19 mouse cellular contexts compared by ENCODE assay signal in genomic region chr10:20044051-20044450, GRCm38 (mm10).
DNase-seq lines count a peak whose midpoint lies in the region; ATAC-seq and TF ChIP-seq lines count a peak whose summit lies in the region.
"Had no signal": no experiment of that assay in that cellular context is flagged by ENCODE, and none has a peak within 500 bp of the region (broad histone marks: within the 10 kb centered on the region; RNA-seq: fewer than 3 reads in every experiment).

No protein-coding gene starts in this region.

- H3K4me3 ChIP-seq in heart, embryonic 10.5 days: no peak overlapping the region
- H3K4me3 ChIP-seq in liver, adult 2 months (ENCODE audit: insufficient read depth, low read depth, low read length): no peak overlapping the region
- no peak overlapping the region for H3K4me3 ChIP-seq in liver, postnatal 0 days (ENCODE audit: low read depth, low read length)

- DNase-seq in heart, embryonic 10.5 days (ENCODE audit: low spot score): peak; percentile 52
- no peak for DNase-seq in heart, adult 18-20 months
- peak; percentile 71 for DNase-seq in liver, adult 2 months (ENCODE audit: extremely low read depth, low read depth, low spot score)
- no peak for DNase-seq in liver, postnatal 0 days
- DNase-seq: adrenal gland, adult 2 months; adrenal gland, adult 8-10 months; adrenal gland, postnatal 10 days; adrenal gland, postnatal 14 days; adrenal gland, postnatal 25 days; adrenal gland, postnatal 36 days; B cell, adult 2 months; cerebellum, adult 11 months; cerebellum, adult 11-12 months; cerebellum, adult 18-20 months had no signal

- no peak for TF ChIP-seq EP300 in liver, postnatal 0 days (IDR thresholded peaks at IDR 0.05; ENCODE audit: low read depth)

- no peak overlapping the region for H3K9ac ChIP-seq in liver, adult 2 months (ENCODE audit: low read depth, low read length)
- H3K9ac ChIP-seq in liver, postnatal 0 days (replicated peaks): no peak overlapping the region

- TF ChIP-seq POLR2A in liver, adult 2 months (IDR thresholded peaks at IDR 0.05; ENCODE audit: extremely low read depth, insufficient read depth, low read length): no peak

- H3K27ac ChIP-seq in heart, embryonic 10.5 days: no peak overlapping the region
- H3K27ac ChIP-seq in liver, adult 2 months (replicated peaks; ENCODE audit: insufficient read depth, low read depth, low read length): peak overlapping the region; percentile 57
- no peak overlapping the region for H3K27ac ChIP-seq in liver, postnatal 0 days (ENCODE audit: low read depth)

- no peak overlapping the region for H3K4me2 ChIP-seq in liver, postnatal 0 days (ENCODE audit: low read depth, low read length)

- ATAC-seq in liver, postnatal 0 days: no peak
- ATAC-seq: activated CD4-positive, CD25-positive, alpha-beta regulatory T cell, adult 4 months; CD4-positive, CD25-positive, alpha-beta regulatory T cell, adult 4 months; Patski had no signal

- H3K36me3 ChIP-seq in heart, embryonic 10.5 days: 0 out of 2 replicates have a peak, but pooled peaks cover 4% of the 10 kb centered on the region
- no peaks in the 10 kb centered on the region; the same call in 1 of the 2 replicates for H3K36me3 ChIP-seq in liver, adult 2 months (ENCODE audit: control insufficient read depth, insufficient read depth, low read length)
- H3K36me3 ChIP-seq in liver, postnatal 0 days (replicated peaks; ENCODE audit: insufficient read depth, low read length): no peaks in the 10 kb centered on the region
- H3K36me3 ChIP-seq: G1E had no signal

- WGBS in heart, embryonic 10.5 days: 96% methylated on average over 2 of the region's 2 CpGs
- 29% methylated on average over 2 of the region's 2 CpGs for whole genome bisulfite sequencing in liver, adult 2 months
- WGBS in liver, postnatal 0 days (ENCODE audit: insufficient replicate concordance): 54% methylated on average over 2 of the region's 2 CpGs

- no peaks in the 10 kb centered on the region for H3K79me2 ChIP-seq in liver, adult 2 months (ENCODE audit: control insufficient read depth, insufficient read depth, low read length)

- H3K27me3 ChIP-seq in heart, embryonic 10.5 days (ENCODE audit: insufficient read depth, poor library complexity, severe bottlenecking): no peaks in the 10 kb centered on the region
- no peaks in the 10 kb centered on the region for H3K27me3 ChIP-seq in liver, adult 2 months (ENCODE audit: control insufficient read depth, insufficient read depth, low read length)
- H3K27me3 ChIP-seq in liver, postnatal 0 days (ENCODE audit: insufficient read depth, low read length): no peaks in the 10 kb centered on the region
- H3K27me3 ChIP-seq: CH12.LX, Patski had no signal

- H3K9me3 ChIP-seq in heart, embryonic 10.5 days: no peaks in the 10 kb centered on the region
- H3K9me3 ChIP-seq in liver, postnatal 0 days (ENCODE audit: low read length): no peaks in the 10 kb centered on the region
- H3K9me3 ChIP-seq: G1E had no signal

- no peaks in the 10 kb centered on the region for H3K4me1 ChIP-seq in heart, embryonic 10.5 days
- peaks cover 13% of the 10 kb centered on the region for H3K4me1 ChIP-seq in liver, adult 2 months (ENCODE audit: control insufficient read depth, insufficient read depth, low read length)
- peaks cover 3% of the 10 kb centered on the region; the same call in 1 of the 2 replicates for H3K4me1 ChIP-seq in liver, postnatal 0 days (ENCODE audit: insufficient read depth)

- TF ChIP-seq CTCF in liver, adult 2 months (IDR thresholded peaks at IDR 0.05; ENCODE audit: low read depth, low read length): no peak
- no peak for TF ChIP-seq CTCF in liver, postnatal 0 days (IDR thresholded peaks at IDR 0.05; ENCODE audit: low read depth)

Comparison
In these comparisons a context has a peak if more than half of its experiments do, and no peak if none do; other contexts are left out.
1. DNase-seq: peak in heart, embryonic 10.5 days (single experiment) and liver, adult 2 months (single experiment); none in heart, adult 18-20 months (0 of 2) and liver, postnatal 0 days (single experiment).